Mouse (Mus musculus) limb, embryonic 11.5 days (tissue): ENCODE data around the gene Lims1. TPM values are rescaled to one million over a fixed set of nuclear protein-coding genes. Genes with fewer than 3 reads are reported as not detected.

Experiments
- ATAC-seq: fragments of 200-750 bp; cut with Nextera tagmentation; 2 replicates; pipeline ENCODE4 v1.8.0; 2017; ENCODE audit warnings: low read depth; ENCODE audit not compliant: insufficient number of reproducible peaks, low FRiP score, low TSS enrichment
- DNase-seq: peaks from one replicate; pipeline ENCODE4 v3.0.0-alpha.2; 2015; ENCODE audit warnings: low spot score
- H3K27ac ChIP-seq: fragments of 300-500 bp; sonication (generic); replicated peaks from 2 replicates; pipeline ENCODE4 v1.5.1; 2014; ENCODE audit warnings: low read depth, mild to moderate bottlenecking, low read length
- H3K27me3 ChIP-seq: fragments of 300-500 bp; sonication (generic); 2 replicates; pipeline ENCODE4 v1.6.1; 2014; ENCODE audit warnings: mild to moderate bottlenecking, low read length, mixed read lengths; ENCODE audit not compliant: control insufficient read depth, insufficient read depth
- H3K36me3 ChIP-seq: fragments of 300-500 bp; sonication (generic); 2 replicates; pipeline ENCODE4 v1.6.1; 2014; ENCODE audit warnings: mild to moderate bottlenecking, low read length, moderate library complexity, mixed read lengths; ENCODE audit not compliant: control insufficient read depth, insufficient read depth
- H3K4me1 ChIP-seq: fragments of 300-500 bp; sonication (generic); 2 replicates; pipeline ENCODE4 v1.6.1; 2014; ENCODE audit warnings: low read length, mixed read lengths; ENCODE audit not compliant: control insufficient read depth, insufficient read depth
- H3K4me2 ChIP-seq: fragments of 300-500 bp; sonication (generic); 2 replicates; pipeline ENCODE4 v1.6.1; 2014; ENCODE audit warnings: low read depth, mild to moderate bottlenecking, moderate library complexity; ENCODE audit not compliant: severe bottlenecking
- H3K4me3 ChIP-seq: fragments of 300-500 bp; sonication (generic); 2 replicates; pipeline ENCODE4 v1.5.1; 2014; ENCODE audit warnings: low read depth, low read length
- H3K9ac ChIP-seq: fragments of 300-500 bp; sonication (generic); 2 replicates; pipeline ENCODE4 v1.6.1; 2014; ENCODE audit warnings: mild to moderate bottlenecking, low read length
- H3K9me3 ChIP-seq: fragments of 300-500 bp; sonication (generic); 2 replicates; pipeline ENCODE4 v1.6.1; 2016; ENCODE audit warnings: low read length; ENCODE audit not compliant: control insufficient read depth
- WGBS: fragments of 180-500 bp; shearing (Covaris S2); extraction: QIAGEN DNeasy Blood & Tissue Kit; methylation state at CpG from one replicate; pipeline ENCODE4 v1.1.7; 2014; 5-methylcytosine and 5-hydroxymethylcytosine counted together
- polyA plus RNA-seq: library from polyadenylated mRNA; unstranded; fragments of >200 nt; fragmentation: Nextera tagmentation; extraction: Ambion mirVana; gene quantifications from 2 replicates; pipeline ENCODE4 v1.2.1, GENCODE M21; 2014

Gene Lims1
- polyA plus RNA-seq, 1 experiment from 2014 or later = 87.3 TPM

- Histone ChIP-seq H3K4me1 (no peaks in the 10 kb centered on the region), H3K4me2 (no peak overlapping the region), H3K9me3 (no peaks in the 10 kb centered on the region), H3K27ac (no peak overlapping the region), H3K27me3 (no peaks in the 10 kb centered on the region), H3K4me3 (no peak overlapping the region), H3K36me3 (no peaks in the 10 kb centered on the region), H3K9ac (no peak overlapping the region)
- ATAC-seq (no peak), DNase-seq (no peak)
- 89% methylated on average over 7 of the region's 7 CpGs for WGBS
Measured at GRCm38 (mm10) chr10:58393026-58394014, 70.1 kb downstream of the Lims1 start.

DNA sequence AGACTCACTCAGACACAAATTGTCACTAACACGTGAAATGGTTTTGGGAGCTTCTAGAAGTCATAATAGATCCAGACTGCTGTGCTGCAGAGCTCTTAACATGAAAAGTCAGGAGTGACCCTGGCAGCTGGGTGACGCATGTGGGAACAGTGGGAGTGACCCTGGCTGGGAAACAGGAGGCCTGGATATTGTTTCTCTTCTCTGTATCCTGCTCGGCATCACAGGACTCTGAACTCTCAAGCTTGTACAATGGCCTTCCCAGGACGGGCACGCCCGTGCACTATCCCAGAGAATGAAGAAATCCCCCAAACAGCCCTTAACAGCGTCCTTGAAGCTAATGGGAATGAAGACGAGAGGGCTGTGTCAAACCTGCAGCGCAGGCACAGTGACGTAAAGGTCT, 70.9 kb downstream of the Lims1 start:
- Histone ChIP-seq H3K27me3 (no peaks in the 10 kb centered on the region), H3K4me1 (no peaks in the 10 kb centered on the region), H3K27ac (0 out of 2 replicates have a peak overlapping the region, but pooled peaks have one; percentile 4), H3K9ac (no peak overlapping the region), H3K36me3 (no peaks in the 10 kb centered on the region; the same call in 1 of the 2 replicates), H3K4me2 (no peak overlapping the region), H3K9me3 (no peaks in the 10 kb centered on the region), H3K4me3 (no peak overlapping the region)
- ATAC-seq (no peak), DNase-seq (no peak)
- 76% methylated on average over 10 of the region's 10 CpGs for WGBS

- Histone ChIP-seq H3K4me2 (no peak overlapping the region), H3K9me3 (no peaks in the 10 kb centered on the region), H3K9ac (no peak overlapping the region), H3K4me3 (no peak overlapping the region), H3K27ac (no peak overlapping the region), H3K36me3 (peaks cover 3% of the 10 kb centered on the region; the same call in 1 of the 2 replicates), H3K27me3 (no peaks in the 10 kb centered on the region), H3K4me1 (no peaks in the 10 kb centered on the region)
- DNase-seq (no peak), ATAC-seq (no peak)
- WGBS = 94% methylated on average over 4 of the region's 4 CpGs
Measured at GRCm38 (mm10) chr10:58395315-58395714, 72.0 kb downstream of the Lims1 start.

DNA sequence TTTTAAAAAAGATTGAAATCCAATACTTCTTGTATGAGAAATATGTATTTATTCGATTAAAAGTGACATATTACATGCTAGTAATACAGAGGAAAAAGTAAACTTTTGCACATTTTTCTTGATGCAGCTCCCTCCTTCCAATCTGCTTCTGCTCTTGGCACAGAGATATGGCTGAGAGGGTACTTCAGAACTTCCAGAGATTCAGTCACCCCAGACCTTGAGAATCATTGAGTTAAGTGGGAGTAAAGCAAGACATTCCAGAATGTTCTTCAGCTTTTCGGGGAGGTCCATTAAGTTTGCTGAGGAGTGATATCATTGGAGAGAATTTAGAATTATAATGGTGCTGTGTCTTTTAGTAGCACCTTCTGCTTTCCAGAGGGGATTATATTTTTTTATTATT, 72.5 kb downstream of the Lims1 start:
- no peak overlapping the region for H3K9ac ChIP-seq
- WGBS = 90% methylated on average over 2 of the region's 2 CpGs
- peaks cover 3% of the 10 kb centered on the region; the same call in 1 of the 2 replicates for H3K36me3 ChIP-seq
- DNase-seq = no peak
- H3K4me3 ChIP-seq = no peak overlapping the region
- ATAC-seq = no peak
- no peaks in the 10 kb centered on the region for H3K27me3 ChIP-seq
- H3K27ac ChIP-seq = no peak overlapping the region
- no peaks in the 10 kb centered on the region for H3K9me3 ChIP-seq
- H3K4me1 ChIP-seq = no peaks in the 10 kb centered on the region
- H3K4me2 ChIP-seq = no peak overlapping the region

- WGBS = 91% methylated on average over 3 of the region's 3 CpGs
- H3K27ac ChIP-seq = no peak overlapping the region
Measured at GRCm38 (mm10) chr10:58396600-58396999, 73.3 kb downstream of the Lims1 start.

GRCm38 (mm10) chr10:58398941-58399340, 75.7 kb downstream of the Lims1 start:
- H3K4me3 ChIP-seq = no peak overlapping the region
- WGBS = 90% methylated on average over 8 of the region's 8 CpGs
- H3K27me3 ChIP-seq = no peaks in the 10 kb centered on the region
- H3K9ac ChIP-seq = no peak overlapping the region
- no peaks in the 10 kb centered on the region for H3K9me3 ChIP-seq
- no peak for ATAC-seq
- peaks cover 3% of the 10 kb centered on the region; the same call in 1 of the 2 replicates for H3K36me3 ChIP-seq
- no peak for DNase-seq
- no peak overlapping the region for H3K4me2 ChIP-seq
- no peak overlapping the region for H3K27ac ChIP-seq
- H3K4me1 ChIP-seq = no peaks in the 10 kb centered on the region

More at GRCm38 (mm10) chr10:58396600-58396999, 73.3 kb downstream of the Lims1 start:
- DNase-seq = no peak
- no peaks in the 10 kb centered on the region for H3K9me3 ChIP-seq
- peaks cover 3% of the 10 kb centered on the region; the same call in 1 of the 2 replicates for H3K36me3 ChIP-seq
- H3K4me2 ChIP-seq = no peak overlapping the region
- no peaks in the 10 kb centered on the region for H3K27me3 ChIP-seq
- H3K9ac ChIP-seq = no peak overlapping the region
- no peak overlapping the region for H3K4me3 ChIP-seq
- no peak for ATAC-seq
- no peaks in the 10 kb centered on the region for H3K4me1 ChIP-seq

DNA sequence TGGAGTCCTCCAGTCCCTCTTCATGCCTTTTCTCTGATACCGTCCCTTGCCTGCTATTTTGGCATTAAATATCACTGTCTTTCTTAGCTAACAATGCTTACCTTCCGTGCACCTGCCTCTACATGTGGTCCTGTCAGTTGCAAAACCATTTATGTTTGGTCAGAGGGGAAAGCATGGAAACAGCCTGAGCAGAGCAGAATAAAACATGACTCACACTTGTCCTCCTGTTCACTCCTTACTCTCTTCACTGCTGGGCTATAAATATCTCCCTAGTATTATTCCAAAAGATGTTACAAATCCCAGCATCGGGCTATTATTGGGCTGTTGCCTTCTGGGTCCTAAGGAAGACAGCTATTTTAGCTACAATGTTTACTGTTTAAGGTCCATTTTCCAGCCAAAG, 78.6 kb downstream of the Lims1 start:
- no peak for DNase-seq
- Histone ChIP-seq H3K4me1 (no peaks in the 10 kb centered on the region), H3K4me3 (no peak overlapping the region), H3K9me3 (no peaks in the 10 kb centered on the region), H3K27me3 (no peaks in the 10 kb centered on the region), H3K36me3 (peaks cover 3% of the 10 kb centered on the region; the same call in 1 of the 2 replicates), H3K9ac (no peak overlapping the region), H3K4me2 (no peak overlapping the region), H3K27ac (no peak overlapping the region)
- 92% methylated on average over 3 of the region's 3 CpGs for WGBS
- no peak for ATAC-seq

GRCm38 (mm10) chr10:58404639-58405038, 81.4 kb downstream of the Lims1 start:
- Histone ChIP-seq H3K27me3 (no peaks in the 10 kb centered on the region), H3K4me3 (no peak overlapping the region), H3K9me3 (no peaks in the 10 kb centered on the region), H3K4me1 (no peaks in the 10 kb centered on the region), H3K36me3 (no peaks in the 10 kb centered on the region; the same call in 1 of the 2 replicates), H3K9ac (no peak overlapping the region), H3K27ac (no peak overlapping the region), H3K4me2 (no peak overlapping the region)
- DNase-seq = no peak
- WGBS = 87% methylated on average over 6 of the region's 6 CpGs
- ATAC-seq = no peak
